Mouse (Mus musculus): ENCODE data around the gene Plscr1.

Plscr1 gene

GRCm38 (mm10) chr9:92253585-92254321 lies 4.2 kb downstream of the Plscr1 start:
- no peak for DNase-seq (ENCODE audit: low read depth in 1 of 2, low spot score in 2 of 2)

GRCm38 (mm10) chr9:92260481-92261159 lies 11.1 kb downstream of the Plscr1 start:
- DNase-seq (ENCODE audit: low read depth in 1 of 2, low spot score in 2 of 2): no peak

DNA sequence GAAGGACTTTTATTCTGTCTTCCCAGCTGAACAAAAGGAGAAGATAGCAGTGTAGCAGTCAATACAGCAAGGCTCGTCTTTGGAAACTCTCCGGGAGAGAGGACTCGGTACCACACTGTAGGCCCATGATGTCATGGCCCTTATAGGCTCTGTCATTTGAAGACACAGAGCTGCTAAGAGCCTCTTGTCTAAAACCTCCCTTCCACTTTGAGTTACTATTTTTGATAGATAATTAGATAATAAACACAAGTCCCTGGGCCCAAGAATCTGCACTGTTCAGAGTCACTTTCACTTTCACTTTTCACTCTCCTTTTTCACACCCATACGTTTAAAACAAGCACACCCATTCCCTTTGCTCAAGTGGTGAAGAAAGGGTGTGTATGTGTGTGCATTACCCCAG lies 16.2 kb downstream of the Plscr1 start:
- no peak for DNase-seq (ENCODE audit: low read depth in 1 of 2, low spot score in 2 of 2)

GRCm38 (mm10) chr9:92266558-92267171 lies 17.1 kb downstream of the Plscr1 start:
- DNase-seq (ENCODE audit: low read depth in 1 of 2, low spot score in 2 of 2): no peak

GRCm38 (mm10) chr9:92267732-92268131 lies 18.2 kb downstream of the Plscr1 start:
- DNase-seq (ENCODE audit: low read depth in 1 of 2, low spot score in 2 of 2): no peak

DNA sequence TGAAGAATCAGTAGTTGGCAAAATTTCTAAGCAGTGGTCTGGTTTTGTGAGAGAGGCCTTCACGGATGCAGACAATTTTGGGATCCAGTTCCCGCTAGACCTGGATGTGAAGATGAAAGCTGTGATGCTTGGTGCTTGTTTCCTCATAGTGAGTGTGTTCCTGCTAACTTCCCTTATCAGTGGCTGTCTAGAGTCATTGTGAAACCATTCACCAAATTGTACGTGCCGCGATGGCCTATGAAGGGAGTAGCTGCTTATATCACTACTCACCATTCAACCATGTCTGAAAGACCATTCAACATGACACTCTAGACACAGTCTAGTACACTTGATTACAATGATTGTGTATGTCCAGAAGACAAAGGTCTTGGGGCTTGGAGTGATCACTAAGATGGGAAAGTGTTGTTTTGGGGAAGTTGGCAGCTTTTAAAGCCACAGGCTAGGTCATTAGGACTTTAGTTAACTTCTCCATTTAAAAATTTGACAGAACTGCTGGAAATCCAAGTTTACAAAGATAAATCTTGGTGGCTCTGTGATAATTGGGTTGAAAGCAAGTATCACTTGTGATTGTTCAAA lies 20.4 kb downstream of the Plscr1 start:
- peak; percentile 5 to 22 for DNase-seq (ENCODE audit: low read depth in 1 of 2, low spot score in 2 of 2)

GRCm38 (mm10) chr9:92270927-92271326 lies 21.4 kb downstream of the Plscr1 start:
- no peak for DNase-seq (ENCODE audit: low read depth in 1 of 2, low spot score in 2 of 2)

GRCm38 (mm10) chr9:92272650-92273049 lies 23.1 kb downstream of the Plscr1 start:
- no peak for DNase-seq (ENCODE audit: low read depth in 1 of 2, low spot score in 2 of 2)

- no peak for DNase-seq (ENCODE audit: low read depth in 1 of 2, low spot score in 2 of 2)
Measured at GRCm38 (mm10) chr9:92273271-92273670, 23.7 kb downstream of the Plscr1 start.

GRCm38 (mm10) chr9:92273956-92274762 lies 24.6 kb downstream of the Plscr1 start:
- DNase-seq (ENCODE audit: low read depth in 1 of 2, low spot score in 2 of 2): no peak

DNA sequence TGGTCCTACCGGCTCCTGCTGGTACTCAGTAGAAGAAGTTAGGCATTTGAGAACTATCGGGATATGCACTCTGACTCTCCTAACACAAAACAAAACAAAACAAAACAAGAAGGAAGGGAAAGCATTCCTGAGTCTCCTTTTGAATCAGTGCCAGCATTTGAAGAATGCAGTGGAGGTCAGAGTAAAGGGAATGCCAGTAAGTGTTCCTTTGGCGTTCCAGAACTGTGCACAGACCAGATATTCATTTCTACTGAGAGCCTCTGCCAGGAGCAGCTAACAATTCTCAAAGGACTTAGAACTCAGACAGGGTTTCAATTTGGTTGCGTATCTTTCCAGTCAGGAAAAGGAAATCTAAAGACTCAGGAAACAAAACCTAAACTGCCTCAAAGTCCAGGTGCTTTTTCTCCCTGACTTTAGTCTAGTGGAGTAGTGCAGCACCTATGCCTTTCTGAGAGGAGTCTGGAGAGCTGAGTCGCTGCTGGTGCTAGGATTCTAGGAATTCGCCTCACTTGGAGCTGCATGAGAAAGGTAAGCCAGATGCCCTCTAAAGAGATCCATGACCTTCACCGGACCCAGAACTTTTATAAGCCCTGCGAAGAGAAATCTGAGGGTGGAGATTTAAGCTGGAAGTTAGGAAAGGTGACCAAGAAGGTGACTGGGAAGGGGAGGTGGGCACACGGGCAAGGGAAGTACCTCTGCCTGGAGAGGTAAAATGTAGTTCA lies 26.1 kb downstream of the Plscr1 start, which contains the start of gene Plscr2:
Gene Plscr2, plus strand, starts transcription at position 117 of the 722 bp plus-strand sequence.
- no peak for DNase-seq (ENCODE audit: low read depth in 1 of 2, low spot score in 2 of 2)

DNA sequence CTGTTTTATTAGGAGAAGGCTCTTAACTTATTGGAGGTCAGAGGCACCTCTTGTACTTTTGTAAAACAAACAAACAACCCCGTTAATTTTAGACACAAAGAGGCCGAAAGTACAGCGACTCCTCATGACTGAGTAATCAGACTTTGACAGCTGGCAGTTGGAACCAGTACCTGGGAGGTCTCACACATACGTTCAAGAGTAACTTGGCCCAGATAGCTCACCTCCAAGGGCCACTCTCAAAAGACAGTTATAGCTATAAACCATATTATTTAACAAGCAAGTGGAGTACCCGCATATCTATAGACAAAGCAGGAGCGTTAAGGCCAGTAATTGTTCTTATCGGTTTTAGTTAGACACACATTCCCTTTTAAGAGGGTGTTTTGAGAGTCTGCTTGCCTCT lies 26.8 kb downstream of the Plscr1 start:
- DNase-seq (ENCODE audit: low read depth in 1 of 2, low spot score in 2 of 2): no peak

- DNase-seq (ENCODE audit: low read depth in 1 of 2, low spot score in 2 of 2): no peak
Measured at GRCm38 (mm10) chr9:92280048-92280447, 30.5 kb downstream of the Plscr1 start.

GRCm38 (mm10) chr9:92282563-92283171 lies 33.1 kb downstream of the Plscr1 start:
- no peak for DNase-seq (ENCODE audit: low read depth in 1 of 2, low spot score in 2 of 2)

DNA sequence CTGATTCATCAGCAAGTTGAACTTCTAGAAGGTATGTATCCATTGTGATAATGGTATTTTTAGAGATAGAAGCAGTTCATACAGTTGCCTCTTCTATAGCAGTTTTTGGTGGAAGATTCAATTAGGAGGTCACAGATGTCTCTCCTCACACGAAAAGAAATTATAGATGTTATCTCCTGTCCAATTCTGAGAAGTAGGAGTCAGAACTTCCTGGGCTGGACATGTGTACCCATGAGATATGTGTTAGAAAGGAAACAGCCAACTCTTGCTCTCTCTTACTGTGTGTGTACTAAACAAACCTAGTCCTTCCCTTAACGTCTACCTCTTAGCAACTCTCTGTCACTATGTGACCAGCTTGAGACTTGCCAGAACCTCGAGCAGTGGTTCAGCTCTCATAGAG lies 40.1 kb downstream of the Plscr1 start:
- no peak for DNase-seq (ENCODE audit: low read depth in 1 of 2, low spot score in 2 of 2)

DNA sequence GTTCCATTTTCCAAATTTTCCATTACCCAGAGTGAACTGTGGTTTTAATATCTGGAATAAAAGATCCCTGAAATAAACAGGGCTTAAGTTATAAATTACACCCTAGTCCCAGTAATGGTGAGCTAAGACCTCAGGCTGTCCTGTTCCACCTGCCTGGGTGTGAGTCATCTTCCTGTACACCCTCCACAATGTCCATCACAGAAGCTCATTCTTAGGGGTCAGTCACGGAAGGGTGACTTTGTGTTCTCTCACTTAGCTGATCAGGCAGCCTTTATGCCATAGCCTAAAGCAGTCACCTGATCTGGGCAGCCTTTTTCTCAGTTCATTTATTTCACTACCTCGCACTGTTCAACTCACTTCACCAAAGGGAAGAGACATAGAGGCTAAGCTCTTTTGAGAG lies 42.6 kb downstream of the Plscr1 start:
- DNase-seq (ENCODE audit: low read depth in 1 of 2, low spot score in 2 of 2): no peak

DNA sequence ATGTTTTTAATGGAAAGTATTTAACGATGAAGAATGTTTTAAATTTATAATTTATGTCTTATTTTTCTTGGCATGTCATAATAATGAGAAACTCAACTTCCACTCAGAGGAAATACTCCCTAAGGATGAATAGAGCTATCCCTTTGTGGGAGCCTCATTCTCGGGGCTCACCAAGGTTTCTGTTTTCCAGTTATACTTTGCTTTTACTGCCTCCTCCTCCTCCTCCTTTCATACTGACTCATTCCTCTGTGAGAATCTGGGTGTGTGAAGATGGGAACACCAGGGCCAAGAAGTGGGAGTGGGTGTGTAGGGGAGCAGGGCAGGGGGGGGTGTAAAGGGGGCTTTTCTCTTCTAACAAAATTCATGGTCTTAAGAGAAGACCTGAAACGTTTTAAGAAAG lies 43.4 kb downstream of the Plscr1 start:
- DNase-seq (ENCODE audit: low read depth in 1 of 2, low spot score in 2 of 2): no peak

- DNase-seq (ENCODE audit: low read depth in 1 of 2, low spot score in 2 of 2): no peak
Measured at GRCm38 (mm10) chr9:92293560-92294548, 44.3 kb downstream of the Plscr1 start.

DNA sequence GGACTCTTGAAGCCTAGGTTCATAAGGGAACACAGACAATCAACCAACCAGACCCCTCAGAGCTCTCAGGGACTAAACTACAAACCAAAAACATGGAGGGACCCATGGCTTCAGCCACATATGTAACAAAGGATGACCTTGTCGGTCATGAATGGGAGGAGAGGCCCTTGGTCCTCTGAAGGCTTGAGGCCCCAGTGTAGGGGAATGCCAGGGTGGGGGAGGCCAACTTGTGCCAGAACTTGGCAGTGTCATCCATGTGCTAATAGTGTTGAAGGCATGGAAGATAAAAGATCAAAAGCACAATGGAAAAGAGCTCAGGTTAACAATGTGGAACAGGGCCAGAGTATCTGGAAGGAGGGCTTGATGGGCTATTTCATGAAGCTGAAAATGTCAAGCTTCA lies 48.7 kb downstream of the Plscr1 start:
- DNase-seq (ENCODE audit: low read depth in 1 of 2, low spot score in 2 of 2): no peak
